Mouse (Mus musculus) olfactory bulb, adult 2 months (tissue): ENCODE measurements around the gene Apoa4.

ENCODE experiments used
- CTCF ChIP-seq: fragments of 200-500 bp; IDR thresholded peaks from 2 replicates; pipeline ENCODE4 v1.5.1; 2012; ENCODE audit warnings: low read depth, mild to moderate bottlenecking, low read length, moderate library complexity; ENCODE audit not compliant: insufficient read depth
- POLR2A ChIP-seq: fragments of 200-500 bp; IDR thresholded peaks from 2 replicates; pipeline ENCODE4 v1.6.1; 2012; ENCODE audit warnings: mild to moderate bottlenecking, low read depth, low read length, moderate library complexity; ENCODE audit not compliant: insufficient read depth

- TF ChIP-seq CTCF (no peak), POLR2A (no peak)
Measured at GRCm38 (mm10) chr9:46243584-46243983, 3.1 kb downstream of the Apoa4 start.
